Mouse (Mus musculus) stomach, embryonic 15.5 days (tissue): ENCODE measurements around the gene Rai1. TPM values are rescaled to one million over a fixed set of nuclear protein-coding genes. Genes with fewer than 3 reads are reported as not detected.

ENCODE experiments used
- ATAC-seq: fragments of 200-750 bp; cut with Nextera tagmentation; 2 replicates; pipeline ENCODE4 v1.8.0; 2017; ENCODE audit warnings: low read depth, moderate number of reproducible peaks, moderate TSS enrichment; ENCODE audit not compliant: insufficient read depth, low FRiP score
- H3K27ac ChIP-seq: fragments of 300-500 bp; sonication (generic); 2 replicates; pipeline ENCODE4 v1.5.1; 2015; ENCODE audit warnings: mild to moderate bottlenecking, inconsistent platforms
- H3K27me3 ChIP-seq: fragments of 300-500 bp; sonication (generic); replicated peaks from 2 replicates; pipeline ENCODE4 v1.6.1; 2015; ENCODE audit warnings: inconsistent platforms
- H3K36me3 ChIP-seq: fragments of 300-500 bp; sonication (generic); 2 replicates; pipeline ENCODE4 v1.6.1; 2015; ENCODE audit warnings: inconsistent platforms
- H3K4me1 ChIP-seq: fragments of 300-500 bp; sonication (generic); 2 replicates; pipeline ENCODE4 v1.6.1; 2015; ENCODE audit warnings: inconsistent platforms
- H3K4me2 ChIP-seq: fragments of 300-500 bp; sonication (generic); 2 replicates; pipeline ENCODE4 v1.6.1; 2015; ENCODE audit warnings: mild to moderate bottlenecking, inconsistent platforms
- H3K4me3 ChIP-seq: fragments of 300-500 bp; sonication (generic); replicated peaks from 2 replicates; pipeline ENCODE4 v1.5.1; 2015; ENCODE audit warnings: inconsistent platforms
- H3K9ac ChIP-seq: fragments of 300-500 bp; sonication (generic); 2 replicates; pipeline ENCODE4 v1.6.1; 2015; ENCODE audit warnings: inconsistent platforms
- H3K9me3 ChIP-seq: fragments of 300-500 bp; sonication (generic); 2 replicates; pipeline ENCODE4 v1.6.1; 2016; ENCODE audit warnings: inconsistent platforms
- WGBS: fragments of 180-500 bp; shearing (Covaris S2); methylation state at CpG from one replicate; pipeline ENCODE4 v1.1.7; 2015; 5-methylcytosine and 5-hydroxymethylcytosine counted together
- polyA plus RNA-seq: library from polyadenylated mRNA; unstranded; fragments of >200 nt; fragmentation: Nextera tagmentation; extraction: Ambion mirVana; gene quantifications from 2 replicates; pipeline ENCODE4 v1.2.1, GENCODE M21; 2015

Gene Rai1
- polyA plus RNA-seq, 1 experiment from 2014 or later = 24.4 TPM

- Histone ChIP-seq H3K36me3 (no peaks in the 10 kb centered on the region), H3K4me1 (peaks cover 9% of the 10 kb centered on the region), H3K27me3 (no peaks in the 10 kb centered on the region), H3K9ac (no peak overlapping the region), H3K4me3 (no peak overlapping the region), H3K4me2 (no peak overlapping the region), H3K27ac (no peak overlapping the region), H3K9me3 (no peaks in the 10 kb centered on the region)
- no peak for ATAC-seq
- 85% methylated on average over 5 of the region's 5 CpGs for WGBS
Observed at GRCm38 (mm10) chr11:60155690-60156089, 50.9 kb downstream of the Rai1 start.

GRCm38 (mm10) chr11:60158271-60158670 lies 53.5 kb downstream of the Rai1 start:
- Histone ChIP-seq H3K27ac (no peak overlapping the region), H3K4me2 (no peak overlapping the region), H3K4me3 (no peak overlapping the region), H3K27me3 (no peaks in the 10 kb centered on the region), H3K36me3 (no peaks in the 10 kb centered on the region), H3K4me1 (peaks cover 31% of the 10 kb centered on the region), H3K9me3 (no peaks in the 10 kb centered on the region), H3K9ac (no peak overlapping the region)
- ATAC-seq = no peak
- 71% methylated on average over 4 of the region's 4 CpGs for WGBS

GRCm38 (mm10) chr11:60159955-60160354 lies 55.1 kb downstream of the Rai1 start:
- Histone ChIP-seq H3K36me3 (no peaks in the 10 kb centered on the region), H3K9me3 (no peaks in the 10 kb centered on the region), H3K27me3 (no peaks in the 10 kb centered on the region), H3K4me2 (no peak overlapping the region), H3K4me1 (peaks cover 48% of the 10 kb centered on the region), H3K9ac (no peak overlapping the region), H3K4me3 (no peak overlapping the region), H3K27ac (no peak overlapping the region)
- peak; percentile 57; the same call in 1 of the 2 replicates for ATAC-seq
- WGBS = 72% methylated on average over 5 of the region's 5 CpGs

- H3K4me1 ChIP-seq = peaks cover 51% of the 10 kb centered on the region
- ATAC-seq = no peak
- H3K4me3 ChIP-seq = no peak overlapping the region
- no peaks in the 10 kb centered on the region for H3K27me3 ChIP-seq
- WGBS = 52% methylated on average over 3 of the region's 3 CpGs
- no peak overlapping the region for H3K4me2 ChIP-seq
- no peaks in the 10 kb centered on the region for H3K36me3 ChIP-seq
- no peak overlapping the region for H3K9ac ChIP-seq
- no peaks in the 10 kb centered on the region for H3K9me3 ChIP-seq
- 0 out of 2 replicates have a peak overlapping the region, but pooled peaks have one; percentile 21 for H3K27ac ChIP-seq
Observed at GRCm38 (mm10) chr11:60160454-60161114, 55.8 kb downstream of the Rai1 start.

GRCm38 (mm10) chr11:60161146-60161874 lies 56.5 kb downstream of the Rai1 start:
- H3K4me3 ChIP-seq = no peak overlapping the region
- no peak overlapping the region for H3K27ac ChIP-seq
- no peaks in the 10 kb centered on the region for H3K27me3 ChIP-seq
- H3K9ac ChIP-seq = no peak overlapping the region
- no peak overlapping the region for H3K4me2 ChIP-seq
- ATAC-seq = no peak
- H3K9me3 ChIP-seq = no peaks in the 10 kb centered on the region
- 54% methylated on average over 9 of the region's 9 CpGs for WGBS
- H3K36me3 ChIP-seq = no peaks in the 10 kb centered on the region
- peaks cover 51% of the 10 kb centered on the region for H3K4me1 ChIP-seq

GRCm38 (mm10) chr11:60162547-60162946 lies 57.7 kb downstream of the Rai1 start:
- no peak overlapping the region for H3K27ac ChIP-seq
- no peak overlapping the region for H3K9ac ChIP-seq
- peaks cover 56% of the 10 kb centered on the region for H3K4me1 ChIP-seq
- H3K4me2 ChIP-seq = no peak overlapping the region
- no peak overlapping the region for H3K4me3 ChIP-seq
- no peaks in the 10 kb centered on the region for H3K36me3 ChIP-seq
- no peaks in the 10 kb centered on the region for H3K27me3 ChIP-seq
- 62% methylated on average over 1 of the region's 1 CpGs for WGBS
- no peak for ATAC-seq
- no peaks in the 10 kb centered on the region for H3K9me3 ChIP-seq

GRCm38 (mm10) chr11:60163362-60163761 lies 58.5 kb downstream of the Rai1 start:
- no peak for ATAC-seq
- no peak overlapping the region for H3K4me2 ChIP-seq
- no peak overlapping the region for H3K4me3 ChIP-seq
- no peaks in the 10 kb centered on the region for H3K36me3 ChIP-seq
- H3K9me3 ChIP-seq = no peaks in the 10 kb centered on the region
- H3K4me1 ChIP-seq = peaks cover 64% of the 10 kb centered on the region
- H3K9ac ChIP-seq = no peak overlapping the region
- 0 out of 2 replicates have a peak overlapping the region, but pooled peaks have one; percentile 13 for H3K27ac ChIP-seq
- 83% methylated on average over 4 of the region's 4 CpGs for WGBS
- H3K27me3 ChIP-seq = no peaks in the 10 kb centered on the region

- Histone ChIP-seq H3K4me1 (peaks cover 75% of the 10 kb centered on the region), H3K27ac (peak overlapping the region; percentile 54), H3K4me2 (no peak overlapping the region), H3K36me3 (no peaks in the 10 kb centered on the region), H3K9ac (no peak overlapping the region), H3K4me3 (no peak overlapping the region), H3K27me3 (no peaks in the 10 kb centered on the region), H3K9me3 (no peaks in the 10 kb centered on the region)
- 65% methylated on average over 6 of the region's 6 CpGs for WGBS
- no peak for ATAC-seq
Observed at GRCm38 (mm10) chr11:60164450-60164849, 59.6 kb downstream of the Rai1 start.

- Histone ChIP-seq H3K27ac (peak overlapping the region; percentile 54; the same call in 1 of the 2 replicates), H3K9ac (no peak overlapping the region)
Observed at GRCm38 (mm10) chr11:60165076-60165475, 60.3 kb downstream of the Rai1 start.

GRCm38 (mm10) chr11:60168780-60169179 lies 64.0 kb downstream of the Rai1 start:
- H3K9me3 ChIP-seq = no peaks in the 10 kb centered on the region
- H3K36me3 ChIP-seq = no peaks in the 10 kb centered on the region
- no peak overlapping the region for H3K9ac ChIP-seq
- no peak overlapping the region for H3K4me2 ChIP-seq
- no peak for ATAC-seq
- WGBS = 12% methylated on average over 9 of the region's 9 CpGs
- no peaks in the 10 kb centered on the region for H3K27me3 ChIP-seq
- H3K4me1 ChIP-seq = peaks cover 70% of the 10 kb centered on the region
- peak overlapping the region; percentile 49 for H3K27ac ChIP-seq
- H3K4me3 ChIP-seq = no peak overlapping the region

More at GRCm38 (mm10) chr11:60165076-60165475, 60.3 kb downstream of the Rai1 start:
- ATAC-seq = no peak
- no peaks in the 10 kb centered on the region for H3K27me3 ChIP-seq
- WGBS = 41% methylated on average over 5 of the region's 5 CpGs
- H3K4me2 ChIP-seq = no peak overlapping the region
- no peak overlapping the region for H3K4me3 ChIP-seq
- H3K9me3 ChIP-seq = no peaks in the 10 kb centered on the region
- H3K4me1 ChIP-seq = peaks cover 77% of the 10 kb centered on the region
- H3K36me3 ChIP-seq = no peaks in the 10 kb centered on the region

GRCm38 (mm10) chr11:60172074-60172473 lies 67.3 kb downstream of the Rai1 start:
- 75% methylated on average over 3 of the region's 3 CpGs for WGBS
- Histone ChIP-seq H3K27me3 (no peaks in the 10 kb centered on the region), H3K4me2 (no peak overlapping the region), H3K36me3 (no peaks in the 10 kb centered on the region), H3K9ac (no peak overlapping the region), H3K9me3 (no peaks in the 10 kb centered on the region), H3K4me1 (peaks cover 85% of the 10 kb centered on the region), H3K27ac (no peak overlapping the region; the same call in none of the 2 replicates), H3K4me3 (no peak overlapping the region)
- ATAC-seq = peak; percentile 18; the same call in 1 of the 2 replicates

GRCm38 (mm10) chr11:60173606-60174184 lies 68.9 kb downstream of the Rai1 start:
- no peak overlapping the region for H3K4me2 ChIP-seq
- H3K27ac ChIP-seq = no peak overlapping the region
- no peaks in the 10 kb centered on the region for H3K27me3 ChIP-seq
- no peak overlapping the region for H3K9ac ChIP-seq
- no peak for ATAC-seq
- H3K4me3 ChIP-seq = no peak overlapping the region
- no peaks in the 10 kb centered on the region for H3K9me3 ChIP-seq
- H3K4me1 ChIP-seq = peaks cover 85% of the 10 kb centered on the region
- no peaks in the 10 kb centered on the region for H3K36me3 ChIP-seq
- WGBS = 69% methylated on average over 10 of the region's 10 CpGs
